Mouse (Mus musculus) hindbrain, embryonic 13.5 days (tissue): ENCODE data around the gene 1700029F12Rik. TPM values are rescaled to one million over a fixed set of nuclear protein-coding genes. Genes with fewer than 3 reads are reported as not detected.

Experiments
- ATAC-seq: fragments of 200-750 bp; cut with Nextera tagmentation; 2 replicates; pipeline ENCODE4 v1.8.0; 2017; ENCODE audit warnings: moderate TSS enrichment; ENCODE audit not compliant: low FRiP score
- H3K27ac ChIP-seq: fragments of 300-500 bp; sonication (generic); 2 replicates; pipeline ENCODE4 v1.5.1; 2015; ENCODE audit warnings: inconsistent platforms, mild to moderate bottlenecking, moderate library complexity
- H3K27me3 ChIP-seq: fragments of 300-500 bp; sonication (generic); 2 replicates; pipeline ENCODE4 v1.6.1; 2015; ENCODE audit warnings: mild to moderate bottlenecking, inconsistent platforms
- H3K36me3 ChIP-seq: fragments of 300-500 bp; sonication (generic); 2 replicates; pipeline ENCODE4 v1.6.1; 2015; ENCODE audit warnings: mild to moderate bottlenecking, inconsistent platforms
- H3K4me1 ChIP-seq: fragments of 300-500 bp; sonication (generic); replicated peaks from 2 replicates; pipeline ENCODE4 v1.6.1; 2015; ENCODE audit warnings: inconsistent platforms
- H3K4me2 ChIP-seq: fragments of 300-500 bp; sonication (generic); 2 replicates; pipeline ENCODE4 v1.6.1; 2015; ENCODE audit warnings: inconsistent platforms, mild to moderate bottlenecking, moderate library complexity
- H3K4me3 ChIP-seq: fragments of 300-500 bp; sonication (generic); 2 replicates; pipeline ENCODE4 v1.5.1; 2015; ENCODE audit warnings: mild to moderate bottlenecking, inconsistent platforms
- H3K9ac ChIP-seq: fragments of 300-500 bp; sonication (generic); 2 replicates; pipeline ENCODE4 v1.6.1; 2015; ENCODE audit warnings: mild to moderate bottlenecking, inconsistent platforms
- H3K9me3 ChIP-seq: fragments of 300-500 bp; sonication (generic); 2 replicates; pipeline ENCODE4 v1.6.1; 2016; ENCODE audit warnings: inconsistent platforms
- WGBS: fragments of 180-500 bp; shearing (Covaris S2); methylation state at CpG from one replicate; pipeline ENCODE4 v1.1.7; 2015; 5-methylcytosine and 5-hydroxymethylcytosine counted together
- polyA plus RNA-seq: library from polyadenylated mRNA; unstranded; fragments of >200 nt; fragmentation: Nextera tagmentation; extraction: Ambion mirVana; gene quantifications from 2 replicates; pipeline ENCODE4 v1.2.1, GENCODE M21; 2015

The 1700029F12Rik gene
- polyA plus RNA-seq, 1 experiment from 2014 or later: not detected

GRCm38 (mm10) chr13:97017711-97018110 is 16.5 kb downstream of the 1700029F12Rik start:
- 93% methylated on average over 3 of the region's 3 CpGs for WGBS
- no peak overlapping the region for H3K27ac ChIP-seq
- no peak overlapping the region for H3K4me3 ChIP-seq
- no peak overlapping the region for H3K4me2 ChIP-seq
- no peaks in the 10 kb centered on the region for H3K36me3 ChIP-seq
- no peaks in the 10 kb centered on the region for H3K9me3 ChIP-seq
- no peaks in the 10 kb centered on the region for H3K27me3 ChIP-seq
- H3K9ac ChIP-seq: no peak overlapping the region
- H3K4me1 ChIP-seq: no peaks in the 10 kb centered on the region
- ATAC-seq: no peak

- Histone ChIP-seq H3K4me1 (no peaks in the 10 kb centered on the region), H3K9me3 (no peaks in the 10 kb centered on the region), H3K36me3 (no peaks in the 10 kb centered on the region), H3K27me3 (no peaks in the 10 kb centered on the region), H3K27ac (no peak overlapping the region), H3K4me2 (no peak overlapping the region), H3K9ac (no peak overlapping the region), H3K4me3 (no peak overlapping the region)
- WGBS: 93% methylated on average over 4 of the region's 4 CpGs
- ATAC-seq: no peak
Observed at GRCm38 (mm10) chr13:97014366-97014765, 19.8 kb downstream of the 1700029F12Rik start.

- Histone ChIP-seq H3K36me3 (no peaks in the 10 kb centered on the region), H3K9me3 (no peaks in the 10 kb centered on the region), H3K27me3 (no peaks in the 10 kb centered on the region), H3K27ac (peak overlapping the region; percentile 79), H3K4me1 (peaks cover 6% of the 10 kb centered on the region; the same call in 1 of the 2 replicates), H3K4me2 (peak overlapping the region; percentile 65), H3K4me3 (peak overlapping the region; percentile 42), H3K9ac (peak overlapping the region; percentile 75)
- WGBS: 2% methylated on average over 19 of the region's 19 CpGs
- ATAC-seq: peak; percentile 90
Observed at GRCm38 (mm10) chr13:97008266-97009153, 25.7 kb downstream of the 1700029F12Rik start.

- Histone ChIP-seq H3K4me3 (peak overlapping the region; percentile 42), H3K27me3 (no peaks in the 10 kb centered on the region), H3K4me2 (peak overlapping the region; percentile 65), H3K36me3 (no peaks in the 10 kb centered on the region), H3K4me1 (peaks cover 6% of the 10 kb centered on the region; the same call in 1 of the 2 replicates), H3K9me3 (no peaks in the 10 kb centered on the region), H3K27ac (0 out of 2 replicates have a peak overlapping the region, but pooled peaks have one; percentile 55), H3K9ac (peak overlapping the region; percentile 49)
- WGBS: 2% methylated on average over 19 of the region's 21 CpGs
- ATAC-seq: peak; percentile 86
Observed at GRCm38 (mm10) chr13:97007501-97008265, 26.5 kb downstream of the 1700029F12Rik start.

- 20% methylated on average over 2 of the region's 2 CpGs for WGBS
- Histone ChIP-seq H3K36me3 (no peaks in the 10 kb centered on the region), H3K4me2 (peak overlapping the region; percentile 65), H3K27me3 (no peaks in the 10 kb centered on the region), H3K4me3 (peak overlapping the region; percentile 42), H3K9ac (peak overlapping the region; percentile 49; the same call in 1 of the 2 replicates), H3K27ac (no peak overlapping the region), H3K9me3 (no peaks in the 10 kb centered on the region), H3K4me1 (peaks cover 6% of the 10 kb centered on the region; the same call in 1 of the 2 replicates)
- 0 out of 2 replicates have a peak, but pooled peaks have one; percentile 20 for ATAC-seq
Observed at GRCm38 (mm10) chr13:97006784-97007183, 27.4 kb downstream of the 1700029F12Rik start.

GRCm38 (mm10) chr13:96997080-96997479 is 37.1 kb downstream of the 1700029F12Rik start:
- Histone ChIP-seq H3K9me3 (no peaks in the 10 kb centered on the region), H3K27ac (no peak overlapping the region), H3K4me2 (no peak overlapping the region), H3K36me3 (no peaks in the 10 kb centered on the region), H3K4me1 (no peaks in the 10 kb centered on the region), H3K9ac (no peak overlapping the region), H3K4me3 (no peak overlapping the region), H3K27me3 (no peaks in the 10 kb centered on the region)
- WGBS: 82% methylated on average over 1 of the region's 1 CpGs
- no peak for ATAC-seq

- Histone ChIP-seq H3K9ac (no peak overlapping the region), H3K27ac (no peak overlapping the region), H3K4me1 (no peaks in the 10 kb centered on the region), H3K9me3 (no peaks in the 10 kb centered on the region), H3K4me3 (no peak overlapping the region), H3K4me2 (no peak overlapping the region), H3K36me3 (no peaks in the 10 kb centered on the region), H3K27me3 (no peaks in the 10 kb centered on the region)
- WGBS: 81% methylated on average over 5 of the region's 5 CpGs
- no peak for ATAC-seq
Observed at GRCm38 (mm10) chr13:96995243-96995642, 38.9 kb downstream of the 1700029F12Rik start.

- Histone ChIP-seq H3K27me3 (no peaks in the 10 kb centered on the region), H3K4me2 (no peak overlapping the region), H3K4me3 (no peak overlapping the region), H3K27ac (no peak overlapping the region), H3K36me3 (no peaks in the 10 kb centered on the region), H3K9ac (no peak overlapping the region), H3K4me1 (no peaks in the 10 kb centered on the region), H3K9me3 (no peaks in the 10 kb centered on the region)
- 27% methylated on average over 8 of the region's 8 CpGs for WGBS
- no peak for ATAC-seq
Observed at GRCm38 (mm10) chr13:96993291-96993989, 40.7 kb downstream of the 1700029F12Rik start.

GRCm38 (mm10) chr13:96990561-96991265 is 43.4 kb downstream of the 1700029F12Rik start:
- Histone ChIP-seq H3K9me3 (no peaks in the 10 kb centered on the region), H3K4me2 (no peak overlapping the region), H3K9ac (no peak overlapping the region), H3K36me3 (no peaks in the 10 kb centered on the region), H3K4me1 (peaks cover 3% of the 10 kb centered on the region; the same call in 1 of the 2 replicates), H3K27me3 (no peaks in the 10 kb centered on the region), H3K27ac (no peak overlapping the region), H3K4me3 (no peak overlapping the region)
- no peak for ATAC-seq
- 83% methylated on average over 14 of the region's 14 CpGs for WGBS

GRCm38 (mm10) chr13:96990045-96990444 is 44.1 kb downstream of the 1700029F12Rik start:
- Histone ChIP-seq H3K27me3 (no peaks in the 10 kb centered on the region), H3K36me3 (no peaks in the 10 kb centered on the region)
- ATAC-seq: no peak

GRCm38 (mm10) chr13:96989129-96989528 is 45.0 kb downstream of the 1700029F12Rik start:
- Histone ChIP-seq H3K4me3 (no peak overlapping the region), H3K4me2 (no peak overlapping the region), H3K9me3 (no peaks in the 10 kb centered on the region), H3K27ac (no peak overlapping the region), H3K4me1 (peaks cover 3% of the 10 kb centered on the region; the same call in 1 of the 2 replicates), H3K9ac (no peak overlapping the region), H3K36me3 (no peaks in the 10 kb centered on the region), H3K27me3 (no peaks in the 10 kb centered on the region)
- ATAC-seq: no peak
- 94% methylated on average over 16 of the region's 16 CpGs for whole genome bisulfite sequencing

More at GRCm38 (mm10) chr13:96990045-96990444, 44.1 kb downstream of the 1700029F12Rik start:
- peaks cover 3% of the 10 kb centered on the region; the same call in 1 of the 2 replicates for H3K4me1 ChIP-seq
- WGBS: 96% methylated on average over 3 of the region's 3 CpGs
- H3K9ac ChIP-seq: no peak overlapping the region
- H3K4me3 ChIP-seq: no peak overlapping the region
- H3K4me2 ChIP-seq: no peak overlapping the region
- H3K9me3 ChIP-seq: no peaks in the 10 kb centered on the region
- no peak overlapping the region for H3K27ac ChIP-seq
